Mouse (Mus musculus) cerebellum, adult 11 months (tissue): ENCODE data around the gene Eapp.
"Not testable (repeated sequence)": the region's sequence is repeated elsewhere in the genome, so short reads cannot be mapped to it uniquely, and the experiment has no call there.

ENCODE experiments used
- DNase-seq: peaks from one replicate; pipeline ENCODE4 v3.0.0; 2022

The Eapp gene

GRCm38 (mm10) chr12:54676709-54677108 lies 19.0 kb downstream of the Eapp start:
- no peak for DNase-seq

DNA sequence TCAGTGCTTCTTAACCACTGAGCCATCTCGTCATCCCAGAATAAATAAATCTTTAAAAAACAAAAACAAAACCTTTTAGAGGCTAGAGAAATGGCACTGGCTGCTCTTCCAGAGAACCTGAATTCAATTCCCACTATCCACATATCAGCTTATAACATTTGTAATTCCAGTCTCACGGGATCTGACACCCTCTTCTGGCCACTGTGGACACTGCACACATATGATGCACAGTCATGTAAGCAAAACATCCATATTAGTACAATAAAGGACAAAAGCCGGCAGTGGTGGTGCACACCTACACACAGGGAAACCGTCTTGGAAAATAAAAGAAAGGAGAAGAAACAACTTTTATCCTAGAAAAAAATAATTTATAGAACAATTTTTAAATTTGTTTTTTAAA lies 20.3 kb downstream of the Eapp start:
- no peak for DNase-seq

DNA sequence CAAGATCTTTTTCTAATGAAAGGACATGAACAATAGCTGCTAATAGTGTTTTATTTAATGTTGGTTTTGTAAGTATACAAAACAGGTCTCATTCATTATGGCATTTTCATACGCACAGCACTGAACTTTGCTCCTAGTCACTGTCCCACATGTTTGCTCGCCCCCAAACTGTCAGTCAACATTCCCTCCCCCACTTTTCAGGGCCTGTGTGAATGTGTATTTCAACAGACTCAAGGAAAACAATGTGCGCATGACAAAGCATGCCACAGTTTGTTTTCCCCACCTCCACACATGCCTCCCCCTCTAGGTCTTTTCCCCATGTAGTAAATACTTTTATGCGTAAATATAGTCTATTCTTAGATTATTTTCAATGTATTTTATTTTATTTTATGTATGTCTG lies 24.4 kb downstream of the Eapp start:
- no peak for DNase-seq

DNA sequence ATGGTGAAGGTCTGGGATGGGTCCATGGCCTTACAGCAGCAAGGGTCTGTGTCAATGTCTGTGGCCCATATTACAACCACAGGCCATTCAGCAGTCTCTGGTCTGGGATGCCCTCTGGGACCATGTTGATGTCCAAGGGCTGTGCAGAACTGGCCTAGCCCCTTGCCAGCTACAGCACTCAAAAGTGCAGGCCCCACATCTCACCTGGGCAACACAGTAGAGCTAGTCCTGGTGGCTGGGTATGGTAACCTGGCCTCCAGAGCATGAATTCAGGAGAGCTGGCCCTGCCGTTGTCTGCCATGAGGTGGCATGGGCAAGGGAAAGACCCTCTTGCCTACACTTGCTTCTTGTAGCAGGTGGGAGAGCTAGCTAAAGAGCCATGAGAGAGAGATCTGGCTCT lies 27.6 kb downstream of the Eapp start:
- DNase-seq, result no peak

DNA sequence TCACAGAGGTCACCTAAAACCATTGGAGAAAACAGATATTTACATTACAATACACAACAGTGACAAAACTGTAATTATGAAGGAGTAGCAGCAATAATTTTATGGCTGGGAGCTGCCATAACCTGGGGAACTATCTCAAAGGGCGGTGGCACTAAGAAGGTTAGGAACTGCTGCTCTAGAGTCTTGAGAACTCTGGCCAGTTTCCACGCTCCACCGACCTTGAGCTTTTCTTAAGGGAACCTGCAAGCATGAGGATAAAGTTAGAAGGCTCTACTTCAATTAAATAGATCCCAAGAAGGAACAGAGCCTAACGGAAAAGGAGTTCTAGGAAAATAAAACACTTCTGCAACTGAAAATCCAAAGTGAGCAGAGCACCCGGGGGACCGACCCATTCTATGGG lies 30.2 kb downstream of the Eapp start:
- no peak for DNase-seq

DNA sequence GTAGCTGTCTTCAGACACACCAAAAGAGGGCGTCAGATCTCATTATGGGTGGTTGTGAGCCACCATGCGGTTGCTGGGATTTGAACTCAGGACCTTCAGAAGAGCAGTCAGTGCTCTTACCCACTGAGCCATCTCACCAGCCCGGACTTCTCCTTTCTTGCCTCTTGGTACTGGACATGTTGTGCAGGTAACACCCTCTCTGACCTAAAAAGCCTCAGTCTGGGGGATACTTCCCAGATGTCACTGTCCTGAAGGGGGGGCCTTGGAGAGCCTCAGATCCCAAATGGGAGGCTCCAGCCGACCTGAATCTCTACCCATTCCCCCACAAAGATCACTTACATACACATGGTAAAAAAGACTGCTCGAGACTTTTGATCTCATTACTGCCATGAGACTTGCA lies 34.2 kb downstream of the Eapp start:
- not testable (repeated sequence) for DNase-seq

- DNase-seq, result no peak
These were observed 35.8 kb downstream of the Eapp start for GRCm38 (mm10) chr12:54659901-54660300.

GRCm38 (mm10) chr12:54658425-54659092 lies 37.1 kb downstream of the Eapp start:
- DNase-seq, result no peak

DNA sequence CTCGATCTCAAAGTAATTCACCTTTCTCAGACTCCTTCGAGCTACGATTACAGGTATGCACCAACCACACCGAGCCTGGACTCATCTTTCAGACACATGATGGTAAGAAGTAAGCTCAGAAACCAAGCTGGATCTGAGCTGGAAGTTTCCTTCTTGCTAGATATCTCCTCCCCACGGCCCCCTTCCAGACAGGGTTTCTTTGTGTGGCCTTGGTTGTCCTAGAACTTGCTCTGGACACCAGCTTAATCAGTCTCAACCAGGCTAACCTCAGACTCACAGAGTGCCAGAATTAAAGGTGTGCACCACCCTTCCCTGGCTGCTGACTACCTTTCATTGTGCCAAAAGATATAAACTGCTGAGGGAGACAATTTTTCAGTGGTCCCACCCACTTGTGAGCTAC lies 37.7 kb downstream of the Eapp start:
- no peak for DNase-seq

DNA sequence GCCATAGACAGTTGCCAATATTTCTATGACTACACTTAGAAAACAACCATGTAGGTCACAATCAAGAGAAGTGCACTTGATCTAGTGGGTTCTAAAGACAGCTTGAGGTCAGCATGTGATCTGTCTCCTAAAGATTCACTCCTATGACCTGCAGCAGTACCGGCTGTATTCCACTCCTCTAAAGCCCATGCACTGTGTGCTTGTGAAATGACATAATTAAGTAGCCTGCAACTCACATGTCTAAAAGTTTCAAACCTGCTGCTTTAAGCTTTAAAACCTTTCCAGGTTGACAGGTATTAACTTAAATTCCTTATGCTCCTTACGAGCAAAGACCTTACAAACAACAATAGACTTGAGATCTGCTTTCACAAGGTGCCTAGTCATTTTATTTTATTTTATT lies 38.5 kb downstream of the Eapp start:
- no peak for DNase-seq

- peak; percentile 95 for DNase-seq
These were observed 39.1 kb downstream of the Eapp start, which contains the start of gene Sptssa for GRCm38 (mm10) chr12:54656396-54657171. Gene Sptssa (minus strand): TSS chr12:54656573.

DNA sequence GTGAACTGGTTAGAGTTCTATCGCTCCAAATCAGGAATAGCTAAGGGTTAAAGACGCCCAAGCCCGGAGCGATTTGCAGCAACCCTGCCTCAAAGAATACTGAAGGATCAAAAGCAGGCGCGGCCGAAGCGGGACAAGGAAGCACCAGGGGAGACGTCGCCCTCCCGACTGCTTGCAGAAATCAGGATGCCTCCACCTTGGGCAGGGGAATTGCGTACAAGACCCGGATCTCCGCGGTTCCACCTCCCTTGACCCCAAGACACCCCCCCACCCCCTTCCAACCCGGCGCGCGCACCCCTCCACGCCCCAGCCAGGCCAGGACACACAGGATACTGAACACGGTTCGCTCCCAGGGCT lies 39.7 kb downstream of the Eapp start:
- DNase-seq, result no peak

DNA sequence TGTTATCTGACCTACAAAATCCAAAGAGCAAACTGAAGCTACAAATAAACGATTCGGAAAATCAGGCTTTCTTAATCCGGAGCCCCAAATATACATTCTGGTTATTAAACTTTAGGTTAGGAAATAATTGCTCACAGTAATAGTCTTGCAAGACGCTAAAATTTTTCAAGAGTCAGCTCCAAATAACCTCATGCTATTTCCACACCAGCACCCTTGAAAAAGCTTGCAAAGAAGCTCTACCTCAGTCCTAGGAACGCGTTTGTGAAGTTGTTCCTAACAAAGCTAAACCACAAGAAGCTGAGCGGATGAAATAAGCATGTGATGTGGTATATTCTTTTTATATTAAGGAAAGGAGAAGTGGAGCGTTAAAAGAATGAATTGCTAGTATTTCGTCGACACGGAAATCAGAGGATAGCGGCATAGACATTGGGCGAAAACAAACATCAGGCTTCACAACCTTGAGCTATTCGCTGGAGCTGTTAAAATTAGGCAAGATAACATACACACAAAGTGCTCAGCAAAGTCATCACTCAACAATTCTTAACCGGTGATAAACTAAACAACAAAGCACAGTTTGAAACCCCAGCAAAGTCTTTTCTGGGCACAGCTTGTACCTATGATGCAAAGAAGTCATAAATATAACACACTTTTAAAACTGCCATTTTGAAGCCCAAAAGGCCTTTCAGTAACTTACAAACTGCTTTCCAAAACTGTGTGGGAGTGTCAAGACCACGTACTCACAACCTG lies 40.2 kb downstream of the Eapp start:
- DNase-seq, result no peak

GRCm38 (mm10) chr12:54654741-54655140 lies 41.0 kb downstream of the Eapp start:
- DNase-seq, result no peak

DNA sequence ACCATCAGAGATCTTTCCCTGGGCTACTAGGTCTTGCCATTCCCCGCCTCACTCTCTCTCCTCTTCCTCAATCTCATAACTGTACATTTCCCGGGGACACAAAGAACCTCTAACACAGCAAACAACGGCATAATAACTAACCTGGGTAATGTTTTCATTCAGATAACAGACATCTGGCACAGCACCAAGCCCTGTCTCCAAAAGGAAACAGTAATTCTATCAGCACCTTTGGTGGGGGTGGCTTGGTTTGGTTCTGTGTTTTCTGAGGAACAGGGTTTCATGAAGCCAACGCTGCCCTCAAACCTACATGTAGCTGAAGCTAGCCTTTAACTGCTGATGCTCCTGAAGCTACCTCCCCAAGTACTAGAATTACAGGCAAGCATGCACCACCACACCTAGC lies 41.6 kb downstream of the Eapp start:
- no peak for DNase-seq

- no peak for DNase-seq
These were observed 43.4 kb downstream of the Eapp start for GRCm38 (mm10) chr12:54652346-54652745.

- no peak for DNase-seq
These were observed 43.9 kb downstream of the Eapp start for GRCm38 (mm10) chr12:54651820-54652219.

GRCm38 (mm10) chr12:54651158-54651557 lies 44.5 kb downstream of the Eapp start:
- DNase-seq, result no peak

DNA sequence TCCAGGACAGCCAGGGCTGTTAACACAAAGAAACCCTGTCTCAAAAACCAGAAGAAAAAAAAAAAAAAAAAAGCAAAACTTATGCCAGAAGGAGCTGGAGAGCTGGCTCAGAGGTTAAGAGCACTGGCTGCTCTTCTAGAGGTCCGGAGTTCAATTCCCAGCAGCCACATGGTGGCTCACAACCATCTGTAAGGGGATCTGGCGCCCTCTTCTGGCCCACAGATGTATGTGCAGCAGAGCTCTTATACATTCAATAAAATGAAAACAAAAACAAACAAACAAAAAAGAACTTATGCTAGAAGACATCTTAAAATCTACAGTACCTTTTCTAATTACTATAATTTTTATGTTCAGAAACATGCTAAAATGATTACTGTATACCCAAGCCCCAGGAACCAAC lies 50.8 kb downstream of the Eapp start:
- no peak for DNase-seq

GRCm38 (mm10) chr12:54643320-54643892 lies 52.3 kb downstream of the Eapp start:
- no peak for DNase-seq

DNA sequence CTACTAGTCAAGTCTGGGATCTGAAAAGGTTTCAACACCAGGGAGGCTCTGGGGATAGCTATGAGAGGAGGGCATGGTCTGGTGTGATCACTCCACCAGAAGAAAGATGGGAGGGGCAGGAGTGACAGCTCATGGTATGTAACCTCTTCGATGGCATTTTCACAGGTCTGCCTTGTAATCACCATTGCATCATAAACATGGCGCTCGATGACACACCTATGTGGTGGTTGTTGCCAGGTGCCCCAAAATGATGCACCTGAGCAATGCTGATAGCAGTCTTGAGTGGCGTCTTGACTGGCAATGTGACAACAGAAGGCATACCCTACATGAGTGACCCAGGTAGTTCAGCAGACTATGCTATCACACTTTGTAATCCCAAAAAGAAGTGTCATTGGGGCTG lies 54.3 kb downstream of the Eapp start:
- no peak for DNase-seq

DNA sequence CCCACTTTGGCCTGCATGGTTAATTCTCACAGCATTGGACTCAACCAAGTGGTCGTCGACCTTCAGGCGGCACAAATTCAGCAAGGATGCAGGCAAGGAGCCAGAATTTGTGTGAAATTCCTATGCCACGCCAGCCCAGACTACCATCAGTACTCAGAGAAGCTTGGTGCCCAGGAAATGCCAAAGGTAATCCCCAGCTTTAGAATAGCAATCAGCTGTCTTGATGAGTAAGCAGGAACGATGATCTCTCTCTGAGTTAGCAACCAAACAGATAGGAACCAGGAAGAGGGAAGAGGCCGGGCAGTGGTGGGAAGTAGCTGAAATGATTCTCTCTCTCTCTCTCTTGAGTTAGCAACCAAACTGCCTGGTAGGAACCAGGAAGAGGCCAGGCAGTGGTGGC lies 55.4 kb downstream of the Eapp start:
- DNase-seq, result no peak

GRCm38 (mm10) chr12:54637033-54637432 lies 58.7 kb downstream of the Eapp start:
- no peak for DNase-seq

GRCm38 (mm10) chr12:54632141-54632540 lies 63.6 kb downstream of the Eapp start:
- no peak for DNase-seq
